Mouse (Mus musculus): ENCODE measurements around the gene Lhb. TPM values are rescaled to one million over a fixed set of nuclear protein-coding genes. Genes with fewer than 3 reads are reported as not detected.
A peak's percentile ranks its signal among the peaks of the same experiment; 100 is the strongest.

Lhb gene
- total and polyA plus RNA-seq, 3 experiments: 0.84 TPM; not detected in 2

GRCm38 (mm10) chr7:45434203-45435015 is 13.8 kb downstream of the Lhb start, which contains the start of gene Gys1:
Gene Gys1 (plus strand): TSS chr7:45434844.
- Histone ChIP-seq H3K4me1 (ENCODE audit: control insufficient read depth, insufficient read depth, low read length) (peaks cover 7% of the 10 kb centered on the region), H3K27me3 (ENCODE audit: control insufficient read depth, insufficient read depth, low read length) (no peaks in the 10 kb centered on the region), H3K36me3 (ENCODE audit: control insufficient read depth, insufficient read depth, low read length) (no peaks in the 10 kb centered on the region), H3K79me2 (replicated peaks; ENCODE audit: control insufficient read depth, insufficient read depth, low read length) (peaks cover 4% of the 10 kb centered on the region; the same call in 1 of the 2 replicates), H3K27ac (peak within 1 kb of the TSS; percentile 87), H3K9ac (ENCODE audit: low read depth, low read length) (peak within 1 kb of the TSS; percentile 77), H3K4me3 (peak within 1 kb of the TSS; percentile 85)
- TF ChIP-seq POLR2A (IDR thresholded peaks at IDR 0.05; ENCODE audit: insufficient read depth, low read depth, low read length) (peak; percentile 75), EP300 (IDR thresholded peaks at IDR 0.05; ENCODE audit: insufficient read depth, low read depth, low read length) (peak; percentile 37; the same call in 1 of the 2 replicates), CTCF (IDR thresholded peaks at IDR 0.05) (peak; percentile 72)
- intact Hi-C loops (cut with DNase I): loop anchor here (1.0 kb wide), 1 partner anchor 25 kb away; the partner anchor contains the start of gene Ftl1
- under 1% methylated on average over 45 of the region's 45 CpGs for WGBS
- DNase-seq: peak; percentile 99 to 100

GRCm38 (mm10) chr7:45435038-45435437 is 14.4 kb downstream of the Lhb start:
- Histone ChIP-seq H3K4me3 (peak overlapping the region; percentile 67), H3K36me3 (ENCODE audit: control insufficient read depth, insufficient read depth, low read length) (no peaks in the 10 kb centered on the region), H3K4me1 (ENCODE audit: control insufficient read depth, insufficient read depth, low read length) (peaks cover 7% of the 10 kb centered on the region), H3K27me3 (ENCODE audit: control insufficient read depth, insufficient read depth, low read length) (no peaks in the 10 kb centered on the region), H3K27ac (peak overlapping the region; percentile 87), H3K79me2 (replicated peaks; ENCODE audit: control insufficient read depth, insufficient read depth, low read length) (0 out of 2 replicates have a peak, but pooled peaks cover under 1% of the 10 kb centered on the region), H3K9ac (ENCODE audit: low read depth, low read length) (peak overlapping the region; percentile 77)
- intact Hi-C loops (cut with DNase I): no loop called here
- 1% methylated on average over 16 of the region's 16 CpGs for WGBS
- TF ChIP-seq POLR2A (IDR thresholded peaks at IDR 0.05; ENCODE audit: insufficient read depth, low read depth, low read length) (no peak), CTCF (IDR thresholded peaks at IDR 0.05) (no peak), EP300 (IDR thresholded peaks at IDR 0.05; ENCODE audit: insufficient read depth, low read depth, low read length) (no peak)
- no peak for DNase-seq

- Histone ChIP-seq H3K27ac (no peak overlapping the region), H3K36me3 (ENCODE audit: control insufficient read depth, insufficient read depth, low read length) (no peaks in the 10 kb centered on the region), H3K4me3 (no peak overlapping the region), H3K4me1 (ENCODE audit: control insufficient read depth, insufficient read depth, low read length) (peaks cover 7% of the 10 kb centered on the region), H3K79me2 (replicated peaks; ENCODE audit: control insufficient read depth, insufficient read depth, low read length) (no peaks in the 10 kb centered on the region), H3K9ac (ENCODE audit: low read depth, low read length) (no peak overlapping the region), H3K27me3 (ENCODE audit: control insufficient read depth, insufficient read depth, low read length) (no peaks in the 10 kb centered on the region)
- WGBS: 90% methylated on average over 5 of the region's 5 CpGs
- TF ChIP-seq POLR2A (IDR thresholded peaks at IDR 0.05; ENCODE audit: insufficient read depth, low read depth, low read length) (no peak), CTCF (IDR thresholded peaks at IDR 0.05) (no peak), EP300 (IDR thresholded peaks at IDR 0.05; ENCODE audit: insufficient read depth, low read depth, low read length) (no peak)
- intact Hi-C loops (cut with DNase I): no loop called here
- no peak for DNase-seq
Measured at GRCm38 (mm10) chr7:45436444-45436843, 15.8 kb downstream of the Lhb start.

GRCm38 (mm10) chr7:45437046-45437445 is 16.4 kb downstream of the Lhb start:
- no peak overlapping the region for H3K9ac ChIP-seq (ENCODE audit: low read depth, low read length)
- H3K4me1 ChIP-seq (ENCODE audit: control insufficient read depth, insufficient read depth, low read length): peaks cover 7% of the 10 kb centered on the region
- H3K79me2 ChIP-seq (replicated peaks; ENCODE audit: control insufficient read depth, insufficient read depth, low read length): no peaks in the 10 kb centered on the region
- 60% methylated on average over 6 of the region's 6 CpGs for WGBS
- H3K36me3 ChIP-seq (ENCODE audit: control insufficient read depth, insufficient read depth, low read length): no peaks in the 10 kb centered on the region
- no peak for DNase-seq
- H3K4me3 ChIP-seq: no peak overlapping the region
- intact Hi-C loops (cut with DNase I): no loop called here
- H3K27me3 ChIP-seq (ENCODE audit: control insufficient read depth, insufficient read depth, low read length): no peaks in the 10 kb centered on the region
- no peak for TF ChIP-seq POLR2A (IDR thresholded peaks at IDR 0.05; ENCODE audit: insufficient read depth, low read depth, low read length)
- no peak for TF ChIP-seq EP300 (IDR thresholded peaks at IDR 0.05; ENCODE audit: insufficient read depth, low read depth, low read length)
- no peak for TF ChIP-seq CTCF (IDR thresholded peaks at IDR 0.05)
- H3K27ac ChIP-seq: no peak overlapping the region

GRCm38 (mm10) chr7:45437521-45438276 is 17.1 kb downstream of the Lhb start, which contains the start of gene Ruvbl2:
Gene Ruvbl2 (minus strand): TSS chr7:45438096.
- Histone ChIP-seq H3K4me1 (ENCODE audit: control insufficient read depth, insufficient read depth, low read length) (peaks cover 7% of the 10 kb centered on the region), H3K4me3 (no peak within 1 kb of the TSS), H3K36me3 (ENCODE audit: control insufficient read depth, insufficient read depth, low read length) (no peaks in the 10 kb centered on the region), H3K27me3 (ENCODE audit: control insufficient read depth, insufficient read depth, low read length) (no peaks in the 10 kb centered on the region), H3K79me2 (replicated peaks; ENCODE audit: control insufficient read depth, insufficient read depth, low read length) (no peaks in the 10 kb centered on the region), H3K27ac (no peak within 1 kb of the TSS), H3K9ac (ENCODE audit: low read depth, low read length) (no peak within 1 kb of the TSS)
- no peak for DNase-seq
- TF ChIP-seq POLR2A (IDR thresholded peaks at IDR 0.05; ENCODE audit: insufficient read depth, low read depth, low read length) (no peak), EP300 (IDR thresholded peaks at IDR 0.05; ENCODE audit: insufficient read depth, low read depth, low read length) (0 out of 2 replicates have a peak, but pooled peaks have one; percentile 13), CTCF (IDR thresholded peaks at IDR 0.05) (peak; percentile 54)
- intact Hi-C loops (cut with DNase I): no loop called here
- WGBS: 45% methylated on average over 19 of the region's 19 CpGs
